Mouse (Mus musculus) neutrophil, adult 83 days (primary cell): ENCODE data around the gene Nmur1. TPM values are rescaled to one million over a fixed set of nuclear protein-coding genes. Genes with fewer than 3 reads are reported as not detected.

Source experiments
- total RNA-seq, 2 experiments: library from RNA; stranded (reverse); gene quantifications; one replicate each; pipeline ENCODE4 v1.2.4; 2023

The Nmur1 gene
- under 1 TPM in 1 of 2 experiments, not detected in 1; 0.44 TPM for total RNA-seq

GRCm38 (mm10) chr1:86426128-86426527 lies at the start of gene Nmur1, which contains the start of gene Tex44:
TSS of gene Nmur1 (minus strand) at chr1:86426228.
TSS of gene Tex44 (plus strand) at chr1:86426329.

GRCm38 (mm10) chr1:86358906-86359797 lies 66.9 kb downstream of the Nmur1 start, which contains the start of gene Ncl:
TSS of gene Ncl (minus strand) at chr1:86359400.

Other genes starting within 250 kb of the Nmur1 start
- gene B3gnt7, start 123.4 kb downstream of the Nmur1 start, total RNA-seq, result not detected
- gene Ncl, start 66.8 kb downstream of the Nmur1 start, total RNA-seq, result 100 to 1,000 TPM; 165 to 170 TPM
- gene Tex44, start 101 bp upstream of the Nmur1 start, total RNA-seq, result not detected
- gene Ptma, start 100.5 kb upstream of the Nmur1 start, total RNA-seq, result 1,000 to 10,000 TPM; 1,237 to 1,338 TPM
- 10 to 100 TPM; 23.1 to 24.7 TPM for gene Pde6d, start 156.4 kb upstream of the Nmur1 start, total RNA-seq
- 10 to 100 TPM; 10.2 to 11.9 TPM for gene Cops7b, start 156.7 kb upstream of the Nmur1 start, total RNA-seq
- not detected for gene Nppc, start 244.3 kb upstream of the Nmur1 start, total RNA-seq